Mouse (Mus musculus) c-Kit-positive CD71-positive TER-119-negative erythroid progenitor cells, embryonic 14.5 days (primary cell): ENCODE data around the gene Limch1.

Experiments
- DNase-seq: peaks from one replicate; pipeline ENCODE4 v3.0.0-alpha.2; 2013; ENCODE audit warnings: low read depth

The Limch1 gene

GRCm38 (mm10) chr5:66746761-66747160, 1.1 kb downstream of the Limch1 start:
- DNase-seq: no peak

- no peak for DNase-seq
Measured at GRCm38 (mm10) chr5:66747761-66748430, 2.3 kb downstream of the Limch1 start.

- DNase-seq: no peak
Measured at GRCm38 (mm10) chr5:66748448-66749115, 3.0 kb downstream of the Limch1 start.

DNA sequence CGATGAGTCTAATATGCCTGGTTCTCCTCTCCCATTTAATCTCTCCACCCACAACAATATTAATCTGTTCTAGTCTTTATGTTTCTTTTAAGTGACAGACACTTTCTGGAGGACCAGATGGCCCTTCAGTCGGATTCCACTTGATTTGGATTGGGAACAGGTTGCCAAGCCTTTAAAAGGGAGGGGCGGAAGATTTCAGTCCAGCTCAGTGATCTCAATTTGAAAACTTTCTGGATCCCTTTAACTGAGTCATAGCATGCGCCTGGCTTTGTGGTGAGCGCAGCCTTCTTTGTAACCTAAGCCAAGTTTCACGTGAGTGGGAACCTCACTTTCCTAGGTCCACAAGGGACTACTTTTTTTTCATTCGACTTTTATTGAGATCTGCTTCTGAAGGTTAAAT, 5.0 kb downstream of the Limch1 start:
- DNase-seq: no peak

GRCm38 (mm10) chr5:66751332-66751980, 5.8 kb downstream of the Limch1 start:
- no peak for DNase-seq

GRCm38 (mm10) chr5:66753620-66754019, 8.0 kb downstream of the Limch1 start:
- DNase-seq: no peak

DNA sequence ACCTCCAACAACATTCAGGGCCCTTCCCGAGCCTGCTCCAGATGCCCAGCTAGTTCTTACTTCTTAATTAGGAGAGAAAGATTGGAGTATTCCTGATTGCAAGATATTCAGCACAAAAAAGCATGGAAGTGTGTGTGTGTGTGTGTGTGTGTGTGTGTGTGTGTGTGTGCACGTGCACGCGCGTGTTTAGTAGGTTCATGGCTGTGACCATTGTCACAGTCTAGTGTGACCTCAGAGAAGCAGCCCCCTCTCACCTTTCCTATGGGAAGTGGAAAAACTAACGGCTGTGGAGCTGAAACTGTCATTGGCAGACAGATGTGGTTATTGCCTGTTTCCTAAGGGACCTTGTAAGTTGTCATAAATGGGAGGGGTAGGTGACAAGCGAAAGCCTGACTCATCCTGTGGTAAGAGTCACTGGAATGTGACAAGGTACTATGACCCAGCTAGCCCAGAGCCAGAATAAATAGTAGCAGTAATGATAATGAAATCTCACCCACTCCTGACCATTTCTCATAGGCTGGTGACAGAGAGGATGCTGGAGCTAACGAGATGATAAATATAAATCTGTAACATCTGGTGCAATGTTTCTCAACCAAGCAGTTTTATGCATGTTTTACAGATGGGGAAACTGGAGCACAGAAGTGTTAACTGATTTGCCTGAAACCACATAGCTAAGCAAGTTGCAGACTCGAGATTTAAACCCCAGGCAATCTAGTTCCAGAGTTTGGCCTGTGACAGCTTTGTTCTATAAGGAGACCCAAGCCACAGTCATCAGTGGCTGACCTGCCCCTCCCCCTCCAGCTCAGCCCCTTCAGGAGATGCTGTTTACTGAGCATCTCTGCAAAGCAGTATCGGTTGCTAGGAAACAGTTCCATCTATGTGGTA, 11.4 kb downstream of the Limch1 start:
- no peak for DNase-seq

- no peak for DNase-seq
Measured at GRCm38 (mm10) chr5:66757706-66758237, 12.1 kb downstream of the Limch1 start.

DNA sequence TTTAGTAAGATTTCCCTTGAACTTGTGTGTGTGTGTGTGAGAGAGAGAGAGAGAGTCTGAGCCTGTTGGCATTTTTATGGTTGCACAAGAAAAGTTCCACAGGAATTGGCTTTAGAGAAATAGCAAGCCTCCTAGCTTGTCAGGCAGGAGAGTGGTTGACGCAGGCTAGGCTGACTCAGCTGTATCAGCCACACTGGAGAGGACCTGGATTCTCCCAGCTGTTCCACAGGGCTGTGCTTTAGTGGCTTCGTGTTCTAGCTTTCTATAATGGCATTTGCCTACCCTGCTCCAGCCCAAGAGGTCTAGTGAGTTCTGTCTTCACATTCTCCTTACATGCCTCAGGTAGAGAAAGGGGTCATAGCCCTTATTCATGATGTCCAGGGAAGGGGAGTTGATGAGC, 13.7 kb downstream of the Limch1 start:
- no peak for DNase-seq

DNA sequence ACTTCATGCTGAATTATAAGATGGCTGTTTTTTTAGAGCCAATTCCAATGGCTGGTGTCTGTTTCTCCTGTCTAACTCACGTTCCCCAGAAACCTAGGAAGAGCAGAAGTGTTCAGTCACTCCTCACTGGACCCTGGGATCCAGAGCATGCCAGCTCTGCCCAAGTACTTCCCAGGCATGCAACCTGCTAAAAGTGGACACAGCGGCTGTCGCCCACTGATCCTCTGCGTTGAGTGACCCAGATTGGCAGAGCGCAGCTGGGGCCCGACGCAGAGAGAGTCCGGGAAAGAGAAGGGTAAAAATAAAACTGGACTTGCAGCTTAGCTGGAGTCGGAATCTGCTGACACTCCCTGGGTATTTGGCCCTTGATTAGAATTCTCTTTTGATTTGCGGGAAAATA, 15.1 kb downstream of the Limch1 start:
- no peak for DNase-seq

GRCm38 (mm10) chr5:66762006-66762405, 16.4 kb downstream of the Limch1 start:
- DNase-seq: no peak

DNA sequence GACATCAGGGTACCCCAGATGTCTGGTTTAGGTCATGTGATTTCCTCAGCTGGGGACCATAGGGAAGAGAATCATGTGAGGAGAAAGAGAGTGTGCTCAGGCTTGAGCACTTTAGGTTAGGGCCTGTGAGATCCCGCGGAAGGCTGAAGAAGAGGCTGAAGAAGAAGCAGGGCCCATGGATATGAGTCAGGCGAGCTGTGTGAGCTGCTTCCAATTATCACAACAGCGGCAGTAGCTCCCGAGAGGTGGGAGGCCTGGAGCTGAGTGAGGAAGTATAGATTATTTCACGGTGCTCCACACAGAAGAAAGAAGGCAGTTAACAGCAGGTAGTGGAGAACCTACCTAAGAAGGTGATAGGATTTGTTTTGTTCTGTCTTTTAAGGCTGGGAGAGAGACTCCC, 18.5 kb downstream of the Limch1 start:
- DNase-seq: no peak

DNA sequence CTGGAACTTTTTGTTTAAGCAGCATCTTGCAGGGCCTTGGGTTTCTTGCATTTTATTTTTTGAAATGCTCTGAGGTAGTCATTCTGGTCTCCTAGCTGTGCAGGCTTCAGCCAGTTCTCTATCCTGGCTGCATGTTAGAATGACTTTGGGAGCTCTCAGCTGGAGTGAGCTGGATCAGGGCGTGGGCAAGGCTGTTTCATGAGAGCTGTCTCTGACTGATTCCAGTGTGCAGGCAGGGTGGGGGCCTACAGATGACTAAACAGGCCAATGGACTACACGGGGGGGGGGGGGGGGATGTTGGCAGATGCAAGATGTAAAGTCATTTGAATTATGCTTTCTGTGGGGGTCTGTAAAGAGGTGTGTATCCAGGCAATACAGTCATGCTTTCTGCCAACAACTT, 20.3 kb downstream of the Limch1 start:
- DNase-seq: no peak

- no peak for DNase-seq
Measured at GRCm38 (mm10) chr5:66768034-66768433, 22.4 kb downstream of the Limch1 start.

GRCm38 (mm10) chr5:66769070-66769469, 23.4 kb downstream of the Limch1 start:
- no peak for DNase-seq

DNA sequence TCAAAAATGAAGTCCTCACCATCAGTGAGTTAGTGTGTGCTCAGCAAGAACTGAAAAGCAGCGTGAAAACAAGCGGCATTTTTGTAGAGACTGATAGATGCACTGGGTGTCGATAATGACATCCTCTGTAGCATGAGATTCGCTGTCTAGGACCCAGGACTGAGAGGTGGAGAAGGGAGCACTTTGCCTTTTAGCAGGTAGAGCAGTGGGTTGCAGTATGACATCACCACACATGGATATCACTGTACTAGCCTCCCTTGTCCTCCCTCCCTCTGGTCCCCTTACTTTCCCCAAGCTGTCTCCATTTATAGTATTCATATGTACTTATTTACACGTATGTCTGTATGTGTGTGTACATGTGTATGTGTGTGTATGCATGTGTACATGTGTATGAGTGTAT, 23.9 kb downstream of the Limch1 start:
- DNase-seq: no peak

DNA sequence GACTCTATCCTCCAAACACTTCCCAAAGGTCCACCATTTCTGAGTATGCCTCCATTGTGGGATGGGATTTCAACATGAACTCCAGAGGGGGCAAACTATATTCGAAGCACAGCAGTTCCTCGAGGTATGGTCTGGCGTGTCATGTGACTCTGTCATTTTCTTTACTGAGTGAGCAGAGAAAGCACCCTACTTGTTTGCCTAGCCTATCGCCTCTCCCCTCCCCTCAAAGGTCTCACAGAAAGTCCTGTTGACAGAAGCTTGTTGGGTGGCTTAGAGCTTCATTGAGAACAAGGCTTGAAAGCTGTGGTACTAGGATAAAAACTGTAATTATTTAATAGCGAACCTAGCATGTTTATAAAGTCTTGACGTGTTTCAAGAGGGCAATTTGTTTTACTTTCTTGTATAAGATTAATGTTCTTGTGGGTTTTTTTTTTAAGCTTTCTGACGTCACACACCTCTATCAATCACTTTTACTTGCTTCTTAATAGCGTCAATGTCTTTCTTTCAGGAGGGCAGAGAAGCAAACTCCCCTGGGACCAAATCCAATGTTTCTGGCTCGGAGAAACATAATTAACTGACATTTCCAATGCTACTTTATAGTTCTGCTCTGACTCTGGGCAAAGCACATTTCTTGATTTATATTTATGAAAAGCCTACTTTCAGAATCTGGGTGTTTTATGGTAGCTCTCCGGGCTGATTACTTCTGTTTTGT, 32.5 kb downstream of the Limch1 start:
- DNase-seq: no peak

DNA sequence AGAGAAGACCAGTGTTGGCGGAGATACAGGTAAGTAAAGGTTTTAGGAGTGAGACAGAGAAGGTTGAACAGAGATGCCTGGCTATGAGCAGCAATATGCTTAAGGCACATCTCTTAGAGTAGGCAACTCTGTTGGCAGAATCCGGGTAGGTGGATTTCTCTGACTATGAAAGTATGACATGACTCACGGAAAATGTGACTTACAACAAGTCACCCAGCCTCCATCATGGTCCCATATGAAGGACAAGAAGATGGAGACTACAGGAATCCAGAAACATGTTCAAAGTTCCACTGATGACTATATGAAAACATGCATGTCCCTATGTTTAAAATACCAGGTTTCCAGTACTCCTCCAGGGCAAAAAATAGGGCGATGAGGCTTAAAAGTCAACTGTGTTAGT, 34.7 kb downstream of the Limch1 start:
- DNase-seq: no peak

DNA sequence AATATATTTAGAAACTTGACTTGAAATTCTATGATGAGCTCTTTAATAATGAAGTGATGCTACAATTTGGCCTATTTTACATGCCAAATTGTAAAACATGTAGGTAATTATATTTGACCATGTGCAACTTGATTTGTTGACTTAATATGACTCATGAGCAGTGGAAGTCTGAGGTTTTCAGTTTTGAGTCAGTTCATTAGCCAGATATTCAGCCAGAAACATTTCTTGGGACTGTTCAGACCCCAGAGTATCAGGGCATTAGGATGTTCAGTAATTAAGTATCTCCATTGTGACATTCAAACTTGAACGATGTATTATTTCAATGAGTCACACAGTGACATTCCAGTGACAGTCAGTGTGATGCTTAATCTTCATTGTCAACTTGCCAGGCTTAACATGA, 35.9 kb downstream of the Limch1 start:
- DNase-seq: no peak

DNA sequence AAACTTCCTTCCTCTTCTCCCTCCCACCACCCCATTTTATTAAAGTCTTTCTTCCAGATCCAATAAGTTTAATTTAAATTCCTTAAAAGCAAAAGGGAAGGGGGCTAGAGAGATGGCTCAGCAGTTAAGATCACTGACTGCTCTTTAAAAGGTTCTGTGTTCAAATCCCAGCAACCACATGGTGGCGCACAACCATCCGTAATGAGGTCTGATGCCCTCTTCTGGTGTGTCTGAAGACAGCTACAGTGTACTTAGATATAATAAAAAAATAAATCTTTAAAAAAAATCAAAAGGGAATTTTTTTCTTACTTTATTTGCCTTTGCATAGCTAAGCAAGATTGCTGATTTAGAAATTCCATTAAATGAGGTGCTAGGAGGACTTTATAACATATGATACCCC, 37.2 kb downstream of the Limch1 start:
- DNase-seq: no peak

DNA sequence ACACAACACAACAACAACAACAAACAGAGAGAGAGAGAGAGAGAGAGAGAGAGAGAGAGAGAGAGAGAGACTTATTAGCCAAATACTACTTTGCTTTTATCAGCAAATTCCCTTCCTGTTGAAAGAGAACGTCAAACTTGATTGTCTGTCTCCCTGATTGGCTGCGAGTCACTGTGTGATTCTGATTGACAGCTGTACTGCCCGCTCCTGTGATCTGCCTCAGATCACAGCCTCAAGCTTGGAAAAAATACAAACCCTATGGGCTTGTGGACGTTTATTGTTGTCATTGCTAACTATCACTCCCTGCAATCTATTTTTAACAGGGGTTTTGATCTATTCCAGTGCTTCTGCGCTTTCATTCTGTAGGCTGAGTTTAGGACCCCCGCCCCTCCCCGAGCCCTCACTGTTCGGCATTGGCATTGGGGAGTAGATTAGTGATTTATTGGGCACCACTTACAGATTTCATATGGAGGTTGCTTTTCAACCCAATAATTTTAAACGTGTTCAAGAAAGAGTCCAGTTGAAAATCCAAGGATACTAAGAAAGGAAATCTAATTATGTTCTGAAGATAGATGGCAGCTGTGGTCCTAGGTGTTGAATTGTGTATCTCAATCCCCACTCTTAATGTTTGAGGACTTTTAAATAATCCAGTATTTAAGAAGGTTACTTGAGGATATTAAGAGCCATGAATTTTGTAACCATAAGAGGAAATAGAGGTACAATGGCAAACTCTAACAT, 39.2 kb downstream of the Limch1 start:
- DNase-seq: no peak
